Mouse (Mus musculus): ENCODE results near the gene Jak1.

Gene Jak1

DNA sequence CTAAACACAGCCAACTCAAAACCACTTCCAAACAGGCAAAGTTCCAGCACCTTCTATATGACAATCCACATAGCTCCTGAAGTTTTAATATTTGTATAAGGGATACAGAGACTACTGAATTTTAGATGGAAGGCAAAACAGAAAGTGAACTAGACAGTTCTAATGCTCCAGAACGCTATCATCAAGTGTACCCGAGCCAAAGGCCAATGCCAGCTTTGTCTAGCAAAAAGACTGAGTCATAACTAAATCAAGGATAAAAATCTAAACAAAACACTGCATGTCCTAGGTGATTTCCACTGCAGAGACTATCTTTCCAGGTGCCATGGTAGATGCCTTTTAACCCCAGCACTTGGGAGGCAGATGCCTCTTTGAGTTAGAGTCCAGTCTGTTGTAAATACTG lies 68.7 kb downstream of the Jak1 start:
- CTCF ChIA-PET, result no interaction called here

- CTCF ChIA-PET, result no interaction called here
Observed at GRCm38 (mm10) chr4:101194170-101194569, 70.9 kb downstream of the Jak1 start.

DNA sequence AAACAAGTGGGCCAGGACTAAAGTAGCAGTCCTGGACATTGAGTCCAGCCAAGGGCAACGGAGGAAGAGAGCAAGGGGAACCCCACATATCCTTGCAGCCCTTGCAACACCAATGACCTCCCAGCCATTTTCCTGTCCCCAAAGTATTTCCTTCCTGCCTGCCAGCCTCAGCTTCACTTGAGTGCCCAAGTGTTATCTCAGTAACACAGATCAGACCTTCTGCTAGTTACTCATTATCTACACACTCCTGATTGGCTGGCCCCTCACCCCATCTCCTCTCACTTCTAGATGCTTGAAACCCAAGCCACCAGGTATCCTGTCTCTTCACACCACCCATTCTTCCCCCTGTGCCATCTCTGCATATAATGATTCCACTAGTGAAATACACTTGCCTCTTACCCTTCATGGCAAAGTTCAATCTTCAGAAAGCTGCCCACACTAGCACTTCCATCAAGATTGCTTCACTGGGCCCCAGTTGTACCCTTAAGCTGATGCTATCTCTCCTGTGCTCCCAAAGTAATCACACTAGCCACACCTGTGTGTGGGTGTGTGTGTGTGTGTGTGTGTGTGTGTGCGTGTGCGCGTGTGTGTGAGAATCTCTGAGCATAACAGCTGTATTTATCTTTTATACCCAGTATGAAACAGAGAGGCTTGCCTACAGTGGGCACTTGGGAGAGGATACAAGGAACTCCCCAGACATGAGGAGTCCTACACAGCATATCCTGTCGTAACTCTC lies 72.7 kb downstream of the Jak1 start:
- CTCF ChIA-PET, result interaction anchor here (0.6 to 0.7 kb wide), 4 partner anchors 11 to 1327 kb away, joined by 3 to 9 read pairs (median 3); no protein-coding TSS in a partner anchor

DNA sequence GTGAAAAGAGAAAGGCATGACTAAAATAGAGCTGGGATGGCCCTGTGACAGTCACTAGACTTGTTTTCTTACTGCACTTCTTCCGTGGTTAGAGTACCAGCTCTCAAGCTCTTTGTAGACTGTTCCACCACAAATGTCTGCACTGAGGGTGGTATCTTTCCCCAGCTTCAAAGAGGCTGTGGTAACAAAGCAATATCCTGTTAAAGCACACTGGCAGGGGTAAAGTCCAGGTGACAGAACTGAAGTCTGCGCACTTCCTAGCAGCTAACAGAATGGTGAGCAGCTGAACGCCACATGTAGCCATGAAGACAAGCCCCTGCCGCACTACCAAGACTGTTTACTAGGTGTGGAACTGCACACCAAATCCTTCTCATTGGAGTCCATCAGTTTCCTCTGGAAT lies 77.7 kb downstream of the Jak1 start:
- CTCF ChIA-PET, result no interaction called here

DNA sequence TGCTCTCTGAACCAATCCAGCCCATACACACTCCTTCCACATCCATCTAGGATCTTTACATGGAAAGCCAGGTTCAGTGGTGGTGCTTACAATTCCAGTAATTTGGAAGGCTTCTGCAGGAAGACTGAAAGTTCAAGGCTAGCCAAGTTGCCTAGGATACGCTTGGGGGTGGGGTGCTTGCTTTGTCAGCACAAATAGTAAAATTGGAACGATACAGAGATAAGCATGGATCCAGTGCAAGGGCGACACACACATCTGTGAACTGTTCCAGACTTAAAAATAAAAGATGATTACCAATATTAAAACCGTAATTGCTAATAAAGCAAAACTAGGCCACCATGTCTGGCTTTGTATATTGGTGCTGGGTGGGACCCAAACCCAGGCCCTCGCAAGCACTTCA lies 78.5 kb downstream of the Jak1 start:
- CTCF ChIA-PET, result no interaction called here

DNA sequence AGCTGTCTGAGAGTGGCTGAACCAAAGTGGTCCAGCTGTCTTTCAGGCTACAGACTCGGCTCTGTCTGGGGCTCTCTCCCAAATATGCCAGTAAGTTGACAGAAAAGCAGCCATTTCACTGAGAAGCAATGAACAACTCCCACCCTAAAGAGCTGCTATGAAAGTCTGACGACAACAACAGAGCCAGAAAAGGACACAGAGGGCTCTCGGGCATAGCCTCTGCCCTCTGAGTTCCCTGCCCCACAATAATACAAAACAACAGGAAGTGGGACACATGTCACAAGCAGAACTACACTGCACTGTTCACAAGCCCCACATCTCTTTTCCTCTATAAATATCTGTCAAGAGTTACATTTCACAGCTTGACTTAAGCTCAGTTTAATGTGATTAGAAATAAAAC lies 79.9 kb downstream of the Jak1 start:
- CTCF ChIA-PET, result interaction anchor here (0.7 kb wide), 2 partner anchors 17 to 72 kb away, joined by 3 read pairs; no protein-coding TSS in a partner anchor

DNA sequence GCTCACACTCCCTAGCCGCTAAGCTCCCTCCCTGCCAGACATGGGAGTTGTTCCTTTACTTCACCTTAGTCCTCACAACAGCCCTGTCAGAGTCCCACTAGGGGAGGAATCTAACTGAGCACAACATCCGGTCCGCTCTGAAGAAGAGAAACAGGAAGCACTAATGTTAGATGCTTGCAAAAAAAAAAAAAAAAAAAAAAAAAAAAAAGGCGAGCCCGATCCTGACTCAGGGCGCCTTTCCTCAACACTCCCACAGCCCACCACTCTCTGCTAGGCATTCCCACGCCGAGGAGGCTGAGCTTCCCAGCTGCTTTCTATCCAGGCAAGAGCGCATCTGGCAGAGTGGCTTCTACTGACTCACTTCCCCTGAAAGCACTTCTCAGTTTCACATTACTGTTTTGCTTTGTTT lies 82.5 kb downstream of the Jak1 start:
- CTCF ChIA-PET, result interaction anchor here (0.6 kb wide), 1 partner anchor 86 kb away, joined by 4 read pairs; no protein-coding TSS in a partner anchor

DNA sequence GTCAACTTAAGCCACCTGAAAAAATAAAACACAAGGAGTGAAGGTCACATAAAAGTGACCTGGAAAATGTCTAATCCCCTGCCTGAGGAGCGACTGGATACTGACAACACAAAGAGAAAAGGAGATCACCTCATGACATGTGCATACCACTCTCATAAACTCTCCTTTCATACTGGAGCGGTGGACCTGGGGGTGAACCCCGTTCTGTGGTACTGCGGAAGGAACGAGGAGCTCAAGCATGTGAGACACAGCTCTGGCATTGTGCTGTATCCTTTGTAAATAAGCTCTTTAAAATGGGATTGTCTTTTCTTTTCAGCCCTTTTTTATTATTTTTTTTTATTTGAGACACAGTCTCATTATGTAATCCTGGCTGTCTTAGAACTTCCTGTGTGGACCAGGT lies 84.4 kb downstream of the Jak1 start:
- CTCF ChIA-PET, result interaction anchor here (0.6 kb wide), 1 partner anchor 469 kb away, joined by 4 read pairs; no protein-coding TSS in a partner anchor

DNA sequence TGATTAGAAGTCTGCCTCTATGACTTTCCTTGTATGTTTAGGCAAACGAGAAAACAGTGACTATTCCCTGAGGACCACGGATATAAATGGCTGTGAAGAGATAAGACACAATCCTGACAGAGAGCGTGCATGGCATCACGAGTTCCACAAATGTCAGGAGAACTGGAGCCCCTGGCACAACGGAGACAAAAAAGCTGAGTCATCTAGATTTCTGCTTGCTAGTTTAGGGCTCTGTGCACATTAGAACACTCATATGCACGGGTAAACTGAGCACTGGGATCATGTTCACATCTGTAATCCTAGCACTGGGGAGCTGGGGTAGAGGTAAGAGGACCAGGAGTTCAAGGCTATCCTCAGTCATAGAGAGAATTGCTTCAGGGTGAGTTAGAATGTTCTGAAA lies 85.2 kb downstream of the Jak1 start:
- CTCF ChIA-PET, result no interaction called here

DNA sequence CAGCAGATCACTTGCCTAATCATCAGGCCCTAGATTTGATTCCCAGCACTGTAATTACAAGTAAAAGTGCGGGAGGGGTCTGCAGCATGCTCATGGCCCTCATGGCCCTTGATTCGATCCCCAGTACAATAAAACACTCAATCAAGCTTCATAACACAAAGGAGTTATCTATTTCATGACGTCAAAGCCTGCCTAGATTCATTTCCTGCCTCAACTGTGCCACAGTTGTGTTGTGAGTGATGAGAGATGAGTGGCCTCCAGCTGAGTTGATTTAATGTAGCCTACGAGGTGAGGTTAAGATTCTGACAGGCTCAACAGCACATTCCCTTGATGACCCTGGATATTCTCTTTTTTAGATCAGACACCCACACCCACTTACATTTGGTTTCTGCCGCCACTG lies 86.0 kb downstream of the Jak1 start:
- CTCF ChIA-PET, result interaction anchor here (0.6 kb wide), 1 partner anchor 186 kb away, joined by 3 read pairs; no protein-coding TSS in a partner anchor

GRCm38 (mm10) chr4:101177796-101178195 lies 87.3 kb downstream of the Jak1 start:
- CTCF ChIA-PET, result interaction anchor here (0.5 to 0.6 kb wide), 2 partner anchors 58 to 480 kb away, joined by 3 to 6 read pairs; no protein-coding TSS in a partner anchor

DNA sequence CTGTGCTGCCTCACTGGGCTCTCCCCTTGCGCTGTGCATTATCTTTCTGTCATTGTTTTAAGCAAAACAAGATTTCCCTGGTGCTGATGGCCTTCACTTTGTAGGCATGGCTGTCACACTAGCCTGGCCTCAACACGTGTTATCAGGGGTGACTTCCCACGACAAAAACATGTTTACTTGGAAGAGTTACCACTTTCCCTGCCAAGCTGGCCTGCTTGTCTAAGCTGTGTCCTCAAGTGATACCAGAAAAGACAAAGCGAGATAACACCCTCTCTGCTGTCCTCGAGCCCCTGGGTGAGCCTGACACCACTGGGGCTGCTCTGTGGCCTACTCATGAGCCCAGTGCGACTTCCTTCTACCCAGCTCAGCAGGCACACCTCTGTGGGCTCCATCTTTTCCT lies 89.0 kb downstream of the Jak1 start:
- CTCF ChIA-PET, result no interaction called here

DNA sequence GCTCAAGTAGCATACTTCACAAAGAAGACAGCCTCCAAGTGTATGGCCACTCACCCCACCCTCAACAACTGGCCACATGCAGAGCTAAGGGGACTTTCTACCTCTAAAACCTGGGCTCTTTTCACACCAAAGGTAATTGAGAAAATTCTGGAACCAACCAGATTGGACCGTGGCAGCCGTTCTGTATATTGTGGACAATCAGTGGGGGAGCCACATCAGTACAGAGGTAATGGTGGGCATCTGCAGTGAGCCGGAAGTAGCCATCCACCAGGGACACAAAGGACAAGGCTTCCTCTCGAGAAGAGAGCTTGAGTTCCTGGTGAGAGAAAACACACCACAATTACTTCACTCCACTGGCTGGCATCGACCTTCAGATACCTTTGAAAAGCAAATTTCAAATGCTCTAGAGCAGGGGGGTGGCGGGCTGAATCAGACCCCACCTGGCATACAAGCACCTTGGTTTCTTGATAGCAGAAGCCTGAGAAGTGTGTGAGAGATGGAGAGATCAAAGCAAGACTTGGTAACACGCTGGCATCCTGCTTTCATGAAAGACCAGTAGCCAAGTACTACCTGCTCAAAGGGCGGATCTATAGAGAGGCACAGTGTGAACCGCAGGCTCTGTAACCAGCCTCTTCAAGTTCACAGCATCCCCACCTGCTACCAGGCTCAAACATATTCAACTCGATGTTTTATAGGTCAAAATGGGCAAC lies 90.0 kb downstream of the Jak1 start:
- CTCF ChIA-PET, result no interaction called here

DNA sequence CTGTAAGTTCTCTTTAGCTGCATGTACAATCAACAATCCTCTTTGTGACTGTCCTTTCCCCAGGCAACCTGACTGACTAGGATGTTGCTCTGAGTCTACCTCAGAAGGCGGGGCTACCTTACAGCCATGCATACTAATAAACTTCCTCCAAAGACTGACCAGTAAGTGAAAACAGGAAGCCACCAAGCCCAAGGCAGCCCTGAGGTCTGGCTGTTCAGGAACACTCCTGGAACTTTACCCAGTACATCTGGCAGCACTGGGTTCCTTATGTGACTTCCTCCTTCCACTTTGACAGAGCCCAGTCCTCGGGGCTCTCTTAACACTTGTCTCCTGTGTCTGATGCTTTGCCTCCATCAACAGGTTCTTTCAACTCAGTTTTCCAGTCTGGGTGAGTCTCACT lies 92.3 kb downstream of the Jak1 start:
- CTCF ChIA-PET, result no interaction called here

GRCm38 (mm10) chr4:101168189-101168778 lies 96.8 kb downstream of the Jak1 start:
- CTCF ChIA-PET, result interaction anchor here (0.6 to 0.7 kb wide), 2 partner anchors 17 to 151 kb away, joined by 3 read pairs; no protein-coding TSS in a partner anchor

- CTCF ChIA-PET, result interaction anchor here (0.5 to 0.7 kb wide), 4 partner anchors 9 to 198 kb away, joined by 3 read pairs; no protein-coding TSS in a partner anchor
Observed at GRCm38 (mm10) chr4:101167777-101168176, 97.3 kb downstream of the Jak1 start.

DNA sequence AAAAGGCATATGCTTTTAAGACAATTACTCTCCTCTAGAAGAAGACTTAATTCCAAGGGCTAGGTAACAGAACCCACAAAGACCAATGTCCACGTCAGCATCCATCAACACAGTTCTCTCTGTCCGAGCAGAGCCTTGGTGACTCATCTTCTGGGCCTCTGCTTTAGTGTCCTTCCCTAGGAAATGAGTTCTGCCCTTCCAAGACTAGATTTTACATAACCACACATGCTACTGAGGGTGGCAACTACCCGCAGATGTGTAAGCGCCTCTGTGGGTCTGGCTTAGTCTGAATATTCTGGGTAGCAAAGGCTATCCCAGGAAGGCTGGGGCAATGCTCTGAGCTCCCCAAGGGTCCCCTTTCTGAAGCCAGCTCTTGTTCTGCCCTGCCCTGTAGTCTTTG lies 99.3 kb downstream of the Jak1 start:
- CTCF ChIA-PET, result interaction anchor here (1.2 kb wide), 1 partner anchor 155 kb away, joined by 3 read pairs; no protein-coding TSS in a partner anchor

DNA sequence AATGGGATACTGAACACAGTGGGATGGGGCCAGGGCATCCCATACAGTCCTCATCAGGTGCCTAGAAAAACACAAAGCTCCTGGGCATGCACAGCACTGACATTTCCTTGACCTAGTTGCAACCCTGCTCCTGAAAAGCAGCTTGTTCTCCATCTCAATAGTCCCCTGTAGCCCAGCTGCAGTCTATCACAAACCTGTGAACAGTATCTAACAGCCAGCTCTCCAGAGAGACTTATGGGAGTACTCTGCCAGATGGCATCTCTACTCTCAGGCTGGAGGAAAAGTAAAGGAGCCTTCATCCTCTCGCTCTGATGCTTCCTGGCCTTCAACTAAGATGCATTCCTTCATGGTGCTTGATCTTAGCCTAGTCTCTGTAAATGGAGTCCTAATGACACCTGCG lies 100.4 kb downstream of the Jak1 start:
- CTCF ChIA-PET, result no interaction called here

DNA sequence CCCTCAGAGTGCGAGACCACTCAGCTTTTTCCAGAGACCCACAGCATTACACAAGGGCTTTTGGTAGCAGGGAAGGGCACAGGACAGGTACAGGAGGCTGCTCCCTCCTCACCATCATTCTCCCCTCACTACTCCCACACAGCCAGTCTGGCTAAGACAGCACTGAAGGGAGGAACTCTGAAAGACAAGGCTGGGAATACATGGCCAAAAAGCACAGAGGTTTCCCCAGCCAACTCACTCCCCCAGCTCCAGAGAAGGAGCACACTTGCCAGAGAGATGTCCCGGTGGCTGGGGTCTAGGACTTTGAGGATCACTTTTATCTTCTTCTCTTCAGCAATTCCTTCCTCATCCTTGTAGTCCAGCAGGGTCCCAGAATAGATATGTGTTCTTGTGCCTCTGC lies 100.9 kb downstream of the Jak1 start:
- CTCF ChIA-PET, result no interaction called here

DNA sequence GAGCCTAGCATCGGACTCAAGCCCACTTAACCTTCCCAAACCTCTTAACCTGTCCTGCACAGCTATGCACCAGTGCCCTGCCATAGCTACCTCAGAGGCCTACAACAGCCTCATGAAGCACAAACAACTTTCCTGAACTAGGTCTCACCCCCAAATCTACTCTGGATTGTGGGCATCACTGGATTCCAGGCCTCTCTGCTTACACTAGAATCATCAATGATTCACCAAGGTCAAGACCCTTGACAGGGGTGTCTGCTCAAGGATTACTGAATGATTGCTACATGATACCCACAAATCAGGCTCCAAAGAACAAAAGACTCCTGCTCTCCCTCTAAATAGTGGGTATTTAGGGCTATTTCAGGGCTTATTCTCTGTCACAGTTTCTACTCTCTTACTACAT lies 104.3 kb downstream of the Jak1 start:
- CTCF ChIA-PET, result no interaction called here

- CTCF ChIA-PET, result interaction anchor here (0.7 kb wide), 1 partner anchor 8 kb away, joined by 3 read pairs; no protein-coding TSS in a partner anchor
Observed at GRCm38 (mm10) chr4:101159191-101159764, 105.8 kb downstream of the Jak1 start.

GRCm38 (mm10) chr4:101158282-101158681 lies 106.8 kb downstream of the Jak1 start:
- CTCF ChIA-PET, result interaction anchor here (0.7 kb wide), 1 partner anchor 9 kb away, joined by 3 read pairs; no protein-coding TSS in a partner anchor

Data from spleen, embryonic (tissue).